Mouse (Mus musculus): ENCODE measurements at regions not wholly inside any gene's neighbourhood (a gene's known extent, or its start where the extent isn't known, plus 50 kb on each side); places are given as distances from the start of the nearest gene placed in this dataset.

DNA sequence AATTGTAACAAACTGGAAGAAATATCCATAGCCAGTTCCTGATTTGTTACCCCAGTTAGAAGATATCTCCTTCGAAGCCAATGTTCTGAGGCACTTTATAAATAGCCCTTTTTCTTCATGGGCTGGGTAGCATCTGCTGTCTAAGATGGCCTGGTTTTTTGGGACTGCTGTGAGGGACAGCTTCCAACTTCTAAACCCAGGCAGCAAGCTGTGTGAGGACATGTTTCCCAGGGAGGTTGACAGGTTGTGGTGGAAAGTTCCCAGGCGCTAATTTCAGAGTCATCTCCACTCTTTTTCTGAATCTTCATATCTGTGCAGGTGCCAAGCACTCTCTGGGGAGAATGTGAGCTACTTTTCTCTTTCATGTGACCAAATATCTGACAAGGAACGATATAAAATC, 427.4 kb downstream of the Efnb2 start:
- no peak for TF ChIP-seq POLR2A (IDR thresholded peaks at IDR 0.05; ENCODE audit: borderline replicate concordance, extremely low read depth, insufficient read depth, insufficient read length, poor library complexity, severe bottlenecking)
- TF ChIP-seq CTCF (IDR thresholded peaks at IDR 0.05; ENCODE audit: borderline replicate concordance, extremely low read depth, insufficient read depth, insufficient read length) = no peak
